Mouse (Mus musculus) embryo, embryonic 10.5 days (tissue): ENCODE data around the gene Gdpd5.

ENCODE experiments used
- DNase-seq: peaks from one replicate; pipeline ENCODE4 v3.0.0-alpha.2; 2015; ENCODE audit warnings: low spot score

Gdpd5 gene

GRCm38 (mm10) chr7:99405386-99406155 lies 24.4 kb downstream of the Gdpd5 start:
- peak; percentile 45 for DNase-seq

GRCm38 (mm10) chr7:99407598-99407997 lies 26.4 kb downstream of the Gdpd5 start:
- DNase-seq, result no peak

GRCm38 (mm10) chr7:99409441-99410222 lies 28.4 kb downstream of the Gdpd5 start:
- DNase-seq, result no peak

GRCm38 (mm10) chr7:99410315-99410714 lies 29.1 kb downstream of the Gdpd5 start:
- DNase-seq, result no peak

GRCm38 (mm10) chr7:99411047-99411779 lies 30.0 kb downstream of the Gdpd5 start:
- DNase-seq, result no peak

GRCm38 (mm10) chr7:99415045-99415444 lies 33.8 kb downstream of the Gdpd5 start:
- no peak for DNase-seq

GRCm38 (mm10) chr7:99419311-99419710 lies 38.1 kb downstream of the Gdpd5 start:
- DNase-seq, result no peak

- DNase-seq, result no peak
These were observed 39.8 kb downstream of the Gdpd5 start for GRCm38 (mm10) chr7:99421006-99421405.

GRCm38 (mm10) chr7:99424538-99425155 lies 43.4 kb downstream of the Gdpd5 start:
- DNase-seq, result peak; percentile 53

GRCm38 (mm10) chr7:99425706-99426105 lies 44.5 kb downstream of the Gdpd5 start:
- no peak for DNase-seq

- DNase-seq, result no peak
These were observed 45.8 kb downstream of the Gdpd5 start for GRCm38 (mm10) chr7:99427031-99427430.

- DNase-seq, result no peak
These were observed 46.8 kb downstream of the Gdpd5 start for GRCm38 (mm10) chr7:99427987-99428386.

- DNase-seq, result no peak
These were observed 47.6 kb downstream of the Gdpd5 start for GRCm38 (mm10) chr7:99428836-99429235.

GRCm38 (mm10) chr7:99429786-99430185 lies 48.6 kb downstream of the Gdpd5 start:
- no peak for DNase-seq

GRCm38 (mm10) chr7:99430246-99430645 lies 49.0 kb downstream of the Gdpd5 start:
- no peak for DNase-seq

GRCm38 (mm10) chr7:99432248-99432647 lies 51.0 kb downstream of the Gdpd5 start:
- no peak for DNase-seq

GRCm38 (mm10) chr7:99432863-99433262 lies 51.6 kb downstream of the Gdpd5 start:
- no peak for DNase-seq

GRCm38 (mm10) chr7:99434672-99435250 lies 53.5 kb downstream of the Gdpd5 start:
- DNase-seq, result no peak

- DNase-seq, result peak; percentile 61
These were observed 55.3 kb downstream of the Gdpd5 start for GRCm38 (mm10) chr7:99436530-99436929.

- DNase-seq, result no peak
These were observed 57.7 kb downstream of the Gdpd5 start for GRCm38 (mm10) chr7:99438881-99439280.

GRCm38 (mm10) chr7:99441534-99442072 lies 60.4 kb downstream of the Gdpd5 start:
- DNase-seq, result peak; percentile 40
